Mouse (Mus musculus) heart, embryonic 14.5 days (tissue): Measurements from ENCODE around the gene Ptges3. TPM values are rescaled to one million over a fixed set of nuclear protein-coding genes. Genes with fewer than 3 reads are reported as not detected.
A peak's percentile ranks its signal among the peaks of the same experiment; 100 is the strongest.

Source experiments
- ATAC-seq: fragments of 200-750 bp; cut with Nextera tagmentation; 2 replicates; pipeline ENCODE4 v1.8.0; 2017; ENCODE audit warnings: low read depth, moderate TSS enrichment; ENCODE audit not compliant: insufficient number of reproducible peaks, insufficient read depth, low FRiP score
- H3K27ac ChIP-seq, 2 experiments: fragments of 200-500 bp in 1 of 2; fragments of 300-500 bp in 1 of 2; sonication (generic) in 1 of 2; replicated peaks in 1 of 2; 2 replicates each; pipeline ENCODE4 v1.5.1; 2012 to 2014; ENCODE audit warnings: low read depth in 2 of 2, low read length in 2 of 2, control low read depth in 1 of 2, mild to moderate bottlenecking in 1 of 2, mixed read lengths in 1 of 2; ENCODE audit not compliant: control insufficient read depth in 1 of 2, insufficient read depth in 1 of 2
- H3K27me3 ChIP-seq: fragments of 300-500 bp; sonication (generic); 2 replicates; pipeline ENCODE4 v1.6.1; 2014; ENCODE audit warnings: mild to moderate bottlenecking, low read length, control low read depth; ENCODE audit not compliant: control insufficient read depth, insufficient read depth
- H3K36me3 ChIP-seq: fragments of 300-500 bp; sonication (generic); 2 replicates; pipeline ENCODE4 v1.6.1; 2014; ENCODE audit warnings: mild to moderate bottlenecking, control low read depth, low read length, mixed read lengths; ENCODE audit not compliant: control insufficient read depth, insufficient read depth
- H3K4me1 ChIP-seq, 2 experiments: fragments of 200-500 bp in 1 of 2; fragments of 300-500 bp in 1 of 2; sonication (generic) in 1 of 2; 2 replicates each; pipeline ENCODE4 v1.6.1; 2012 to 2014; ENCODE audit warnings: low read length in 2 of 2, control low read depth in 1 of 2, mixed read lengths in 1 of 2; ENCODE audit not compliant: control insufficient read depth in 2 of 2, insufficient read depth in 2 of 2
- H3K4me2 ChIP-seq: fragments of 300-500 bp; sonication (generic); 2 replicates; pipeline ENCODE4 v1.6.1; 2014; ENCODE audit warnings: mild to moderate bottlenecking, low read length
- H3K4me3 ChIP-seq, 2 experiments: fragments of 200-500 bp in 1 of 2; fragments of 300-500 bp in 1 of 2; sonication (generic) in 1 of 2; 2 replicates each; pipeline ENCODE4 v1.5.1; 2012 to 2014; ENCODE audit warnings: low read length in 2 of 2, mild to moderate bottlenecking in 2 of 2, control low read depth in 1 of 2, low read depth in 1 of 2, moderate library complexity in 1 of 2; ENCODE audit not compliant: control insufficient read depth in 1 of 2, insufficient read depth in 1 of 2
- H3K9ac ChIP-seq: fragments of 300-500 bp; sonication (generic); 2 replicates; pipeline ENCODE4 v1.6.1; 2014; ENCODE audit warnings: mild to moderate bottlenecking, low read length
- H3K9me3 ChIP-seq: fragments of 300-500 bp; sonication (generic); 2 replicates; pipeline ENCODE4 v1.6.1; 2016; ENCODE audit warnings: low read length, control low read depth; ENCODE audit not compliant: control insufficient read depth
- WGBS: fragments of 180-500 bp; shearing (Covaris S2); extraction: QIAGEN DNeasy Blood & Tissue Kit; methylation state at CpG from one replicate; pipeline ENCODE4 v1.1.7; 2014; 5-methylcytosine and 5-hydroxymethylcytosine counted together
- polyA plus RNA-seq: library from polyadenylated mRNA; unstranded; fragments of >200 nt; fragmentation: Nextera tagmentation; extraction: Ambion mirVana; gene quantifications from 2 replicates; pipeline ENCODE4 v1.2.1, GENCODE M21; 2014

The Ptges3 gene
- polyA plus RNA-seq, 1 experiment from 2014 or later = 290 TPM

DNA sequence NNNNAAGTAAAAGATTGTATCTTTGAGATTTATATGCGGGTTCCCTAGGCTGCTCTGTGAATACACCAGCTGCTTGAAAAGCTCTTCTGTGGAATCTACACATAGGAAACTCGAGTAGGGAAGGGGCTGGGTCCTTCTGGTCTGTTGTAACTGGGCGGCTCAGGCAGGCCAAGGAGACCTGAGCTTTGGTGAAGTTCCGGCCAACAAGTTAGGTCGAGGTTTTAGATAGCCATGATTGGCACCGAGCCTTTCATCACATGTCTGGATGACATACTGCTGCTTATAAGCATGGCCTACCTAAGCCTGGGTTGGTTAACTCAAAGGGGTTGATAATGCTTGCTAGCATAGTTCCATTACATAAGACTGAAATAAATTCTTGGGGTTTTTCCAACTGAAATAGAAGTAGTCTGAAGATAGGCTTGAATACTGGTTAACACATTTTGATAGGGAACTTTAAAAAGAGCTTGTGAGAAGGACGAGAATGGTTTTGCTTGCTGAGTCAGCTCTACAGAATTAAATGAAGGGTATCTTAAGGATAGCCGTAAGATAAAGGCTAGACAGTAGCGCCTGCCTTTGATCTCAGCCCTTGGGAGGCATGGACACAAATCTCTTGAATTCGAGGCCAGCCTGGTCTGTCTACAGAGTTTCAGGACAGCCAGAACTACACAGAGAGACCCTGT, 21.9 kb upstream of the Ptges3 start:
- Histone ChIP-seq H3K9me3 (no peaks in the 10 kb centered on the region), H3K36me3 (peaks cover 47% of the 10 kb centered on the region), H3K4me1 (peaks cover 3 to 51% of the 10 kb centered on the region in 2 experiments), H3K4me3 (peak overlapping the region; percentile 88 to 92), H3K27me3 (no peaks in the 10 kb centered on the region), H3K27ac (peak overlapping the region; percentile 96 to 100), H3K4me2 (peak overlapping the region; percentile 84), H3K9ac (peak overlapping the region; percentile 99)
- under 1% methylated on average over 10 of the region's 10 CpGs for WGBS
- ATAC-seq = peak; percentile 33; the same call in 1 of the 2 replicates

DNA sequence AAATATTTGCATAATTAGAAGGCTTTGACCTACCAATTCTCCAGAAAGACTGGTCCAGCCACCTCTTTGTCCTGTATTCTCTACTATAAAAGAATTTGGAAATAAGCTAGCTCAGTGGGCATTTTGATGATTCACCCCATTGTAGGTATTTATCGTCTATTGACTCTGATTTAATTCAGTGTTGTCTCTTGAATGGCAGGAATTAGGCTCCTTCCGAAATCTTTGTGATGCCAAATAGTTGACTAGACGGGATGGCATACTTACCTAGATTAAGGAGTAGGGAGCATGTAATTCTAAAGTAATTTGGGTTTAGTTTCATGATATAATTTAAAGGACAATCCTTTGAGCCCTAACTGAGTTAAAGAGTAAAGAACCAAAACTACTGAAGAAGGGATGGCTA, 20.8 kb upstream of the Ptges3 start:
- ATAC-seq = no peak
- Histone ChIP-seq H3K27ac (no peak overlapping the region), H3K4me2 (peak overlapping the region; percentile 84), H3K27me3 (no peaks in the 10 kb centered on the region), H3K4me3 (0 out of 4 replicates have a peak overlapping the region, but pooled peaks of 1 of the 2 experiments have one; percentile 88), H3K4me1 (peaks cover 10 to 61% of the 10 kb centered on the region in 2 experiments), H3K9me3 (no peaks in the 10 kb centered on the region), H3K36me3 (peaks cover 57% of the 10 kb centered on the region), H3K9ac (peak overlapping the region; percentile 39; the same call in 1 of the 2 replicates)
- WGBS = 70% methylated on average over 3 of the region's 3 CpGs

DNA sequence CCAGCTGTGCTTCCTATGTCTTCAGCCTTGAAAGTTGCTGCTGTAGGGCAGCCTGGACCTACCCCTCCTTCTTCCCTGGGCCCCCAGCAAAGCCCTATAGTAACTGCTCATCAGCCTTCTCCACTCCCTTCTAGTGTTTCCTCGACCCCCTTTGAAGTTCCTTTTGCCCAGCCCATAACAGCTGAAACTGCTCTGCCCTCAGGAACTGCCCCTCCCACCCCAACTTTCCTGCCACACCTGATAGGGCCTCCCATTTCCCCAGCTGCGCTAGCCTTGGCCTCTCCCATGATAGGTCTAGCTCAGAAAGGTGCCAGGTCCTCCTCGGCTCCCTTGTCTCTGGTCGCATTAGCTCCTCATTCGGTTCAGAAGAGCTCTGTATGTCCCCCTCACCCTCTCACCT, 19.6 kb upstream of the Ptges3 start:
- Histone ChIP-seq H3K9me3 (no peaks in the 10 kb centered on the region), H3K4me2 (no peak overlapping the region), H3K36me3 (peaks cover 63% of the 10 kb centered on the region), H3K27me3 (no peaks in the 10 kb centered on the region), H3K4me1 (peaks cover 21 to 74% of the 10 kb centered on the region in 2 experiments), H3K9ac (0 out of 2 replicates have a peak overlapping the region, but pooled peaks have one; percentile 8), H3K4me3 (no peak overlapping the region), H3K27ac (no peak overlapping the region)
- no peak for ATAC-seq
- 48% methylated on average over 5 of the region's 5 CpGs for WGBS

DNA sequence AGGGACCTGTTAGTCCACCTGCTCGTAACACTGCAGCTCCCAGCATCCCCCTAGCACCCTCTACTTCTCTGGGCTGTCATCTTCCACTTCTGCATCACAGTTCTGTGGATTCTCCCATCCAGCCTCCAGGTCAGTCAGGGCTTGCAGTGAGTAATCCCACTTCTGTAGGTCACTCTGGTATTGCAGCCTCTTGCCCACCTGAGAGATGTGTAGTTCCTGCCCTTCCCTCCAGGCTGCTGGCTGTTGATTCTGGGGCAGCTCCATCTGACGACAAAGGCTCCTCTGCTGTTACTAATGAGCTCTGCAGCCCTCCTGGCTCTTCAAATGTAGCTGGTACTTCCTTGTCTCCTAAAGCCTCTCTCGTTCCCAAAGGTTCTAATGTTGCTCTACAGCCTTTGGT, 18.9 kb upstream of the Ptges3 start:
- no peak for ATAC-seq
- no peak overlapping the region for H3K4me2 ChIP-seq
- no peaks in the 10 kb centered on the region for H3K9me3 ChIP-seq
- H3K9ac ChIP-seq = peak overlapping the region; percentile 23; the same call in 1 of the 2 replicates
- peaks cover 23 to 76% of the 10 kb centered on the region in 2 experiments for H3K4me1 ChIP-seq
- no peak overlapping the region for H3K27ac ChIP-seq
- peaks cover 70% of the 10 kb centered on the region for H3K36me3 ChIP-seq
- no peaks in the 10 kb centered on the region for H3K27me3 ChIP-seq
- WGBS = 64% methylated on average over 3 of the region's 3 CpGs
- H3K4me3 ChIP-seq = no peak overlapping the region

DNA sequence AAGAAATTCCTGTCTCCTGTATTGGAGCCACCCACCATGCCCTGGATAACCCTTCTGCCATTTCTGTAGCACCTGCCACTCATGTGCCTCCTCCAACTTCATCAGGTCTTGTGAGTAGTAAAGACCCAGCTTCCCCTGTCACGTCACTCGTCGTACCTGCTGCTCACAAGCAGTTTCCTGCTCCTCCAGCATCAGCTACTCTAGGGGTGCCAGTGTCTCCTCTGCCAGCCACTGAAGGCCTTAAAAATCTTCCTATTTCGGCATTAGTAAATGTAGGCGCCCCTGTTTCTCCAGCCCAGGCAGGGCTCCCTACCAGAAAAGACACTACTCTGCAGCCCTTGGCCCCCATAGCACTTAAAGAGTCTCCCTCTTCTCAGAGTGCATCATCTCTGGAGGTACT, 18.5 kb upstream of the Ptges3 start:
- 85% methylated on average over 5 of the region's 5 CpGs for WGBS
- peaks cover 23 to 80% of the 10 kb centered on the region in 2 experiments for H3K4me1 ChIP-seq

DNA sequence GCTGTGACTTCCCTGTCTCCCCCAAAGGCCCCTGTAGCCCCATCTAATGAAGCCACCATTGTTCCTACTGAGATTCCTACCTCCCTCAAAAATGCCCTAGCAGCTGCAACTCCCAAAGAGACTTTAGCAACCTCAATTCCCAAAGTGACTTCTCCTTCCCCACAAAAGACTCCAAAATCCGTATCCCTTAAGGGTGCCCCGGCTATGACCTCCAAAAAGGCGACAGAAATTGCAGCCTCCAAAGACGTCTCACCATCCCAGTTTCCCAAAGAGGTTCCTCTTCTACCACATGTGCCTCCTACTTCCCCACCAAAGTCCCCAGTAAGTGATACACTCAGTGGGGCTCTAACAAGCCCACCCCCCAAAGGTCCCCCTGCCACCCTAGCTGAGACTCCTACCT, 17.1 kb upstream of the Ptges3 start:
- no peak overlapping the region for H3K4me3 ChIP-seq
- no peak overlapping the region for H3K4me2 ChIP-seq

More for the DNA sequence above, 18.5 kb upstream of the Ptges3 start:
- H3K9me3 ChIP-seq = no peaks in the 10 kb centered on the region
- H3K4me2 ChIP-seq = no peak overlapping the region
- no peaks in the 10 kb centered on the region for H3K27me3 ChIP-seq
- no peak for ATAC-seq
- H3K36me3 ChIP-seq = peaks cover 74% of the 10 kb centered on the region
- H3K4me3 ChIP-seq = no peak overlapping the region
- H3K27ac ChIP-seq = no peak overlapping the region
- peak overlapping the region; percentile 23; the same call in 1 of the 2 replicates for H3K9ac ChIP-seq

DNA sequence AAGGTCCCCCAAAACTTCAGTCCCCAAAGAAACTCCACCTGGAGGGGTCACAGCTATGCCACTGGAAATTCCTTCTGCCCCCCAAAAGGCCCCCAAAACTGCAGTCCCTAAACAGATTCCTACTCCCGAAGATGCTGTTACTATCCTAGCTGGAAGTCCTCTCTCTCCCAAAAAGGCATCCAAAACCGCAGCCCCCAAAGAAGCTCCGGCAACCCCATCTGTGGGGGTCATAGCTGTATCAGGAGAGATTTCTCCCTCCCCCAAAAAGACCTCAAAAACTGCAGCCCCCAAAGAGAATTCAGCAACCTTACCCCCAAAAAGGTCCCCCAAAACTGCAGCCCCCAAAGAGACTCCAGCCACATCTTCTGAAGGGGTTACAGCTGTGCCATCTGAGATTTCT, 16.3 kb upstream of the Ptges3 start:
- Histone ChIP-seq H3K4me3 (no peak overlapping the region), H3K27me3 (no peaks in the 10 kb centered on the region), H3K4me2 (no peak overlapping the region), H3K27ac (peak overlapping the region in 1 of 2 experiments; percentile 59; a peak in 1 of 4 replicates), H3K9ac (peak overlapping the region; percentile 6; the same call in 1 of the 2 replicates), H3K36me3 (peaks cover 91% of the 10 kb centered on the region), H3K9me3 (no peaks in the 10 kb centered on the region), H3K4me1 (peaks cover 23 to 75% of the 10 kb centered on the region in 2 experiments)
- WGBS = 87% methylated on average over 3 of the region's 3 CpGs
- no peak for ATAC-seq

More for the DNA sequence above, 17.1 kb upstream of the Ptges3 start:
- H3K4me1 ChIP-seq = peaks cover 23 to 80% of the 10 kb centered on the region in 2 experiments
- no peak overlapping the region for H3K27ac ChIP-seq
- no peaks in the 10 kb centered on the region for H3K27me3 ChIP-seq
- ATAC-seq = no peak
- H3K9me3 ChIP-seq = no peaks in the 10 kb centered on the region
- peak overlapping the region; percentile 21; the same call in 1 of the 2 replicates for H3K9ac ChIP-seq
- peaks cover 88% of the 10 kb centered on the region for H3K36me3 ChIP-seq
- WGBS = 68% methylated on average over 4 of the region's 4 CpGs
